ENCODE assay signal across 10 mouse cellular contexts in the genomic region with DNA sequence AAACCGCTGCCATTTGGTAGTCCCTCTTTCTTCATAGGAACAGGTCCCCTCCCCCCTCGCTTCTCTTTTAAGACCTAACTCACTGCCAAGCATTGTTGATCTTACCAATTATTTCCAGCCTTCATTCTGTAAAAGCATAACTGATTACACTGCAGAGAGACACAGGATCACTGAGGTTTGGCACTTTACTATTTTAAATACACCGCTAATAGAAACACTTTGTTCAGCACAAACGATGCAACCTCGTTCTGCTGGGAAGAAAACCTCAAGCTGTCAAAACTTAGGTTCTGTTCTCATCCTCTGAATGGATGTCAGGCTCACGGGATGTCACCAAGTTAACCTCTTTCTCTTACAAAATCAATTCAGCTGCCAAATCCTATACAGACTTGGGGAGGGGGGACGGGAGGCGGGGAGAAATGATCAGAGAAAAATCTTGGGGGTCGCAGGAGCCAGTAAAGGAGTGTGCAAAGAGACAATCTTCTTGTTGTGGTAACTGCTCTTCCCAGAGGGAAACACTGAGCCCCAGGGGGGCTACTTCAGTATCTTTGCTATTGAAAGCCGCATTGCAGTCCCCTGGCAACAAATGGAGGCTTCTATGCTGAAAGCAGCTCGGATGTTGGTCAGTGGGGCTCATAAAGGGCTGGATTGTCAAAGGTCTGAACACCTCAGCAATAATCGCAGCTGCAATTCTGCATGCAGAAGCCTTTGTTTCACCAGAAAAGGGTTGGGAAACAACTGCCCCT. TPM values are rescaled to one million over a fixed set of nuclear protein-coding genes. Genes with fewer than 3 reads are reported as not detected.
DNase-seq lines count a peak whose midpoint lies in the region; ATAC-seq lines count a peak whose summit lies in the region.
"Had no signal": no experiment of that assay in that cellular context is flagged by ENCODE, and none has a peak within 500 bp of the region (broad histone marks: within the 10 kb centered on the region; RNA-seq: fewer than 3 reads in every experiment).

No protein-coding gene starts in this region.

- H3K36me3 ChIP-seq in embryonic facial prominence, embryonic 15.5 days, result no peaks in the 10 kb centered on the region
- H3K36me3 ChIP-seq in liver, embryonic 12.5 days, result no peaks in the 10 kb centered on the region

- DNase-seq in frontal cortex, postnatal 36 days (ENCODE audit: low spot score in 2 of 2), result peak; percentile 3 to 4
- no peak for DNase-seq in frontal cortex, postnatal 25 days (ENCODE audit: low spot score in 2 of 2)
- DNase-seq in ES-CJ7 (ENCODE audit: low read depth, low spot score) (peak; percentile 18), adipocyte (ENCODE audit: low spot score) (no peak)
- no peak for DNase-seq in urinary bladder, postnatal 4 days (ENCODE audit: low spot score in 2 of 2)
- no peak for DNase-seq in B cell, adult 2 months

- no peaks in the 10 kb centered on the region for H3K27me3 ChIP-seq in embryonic facial prominence, embryonic 15.5 days
- peaks cover 10% of the 10 kb centered on the region for H3K27me3 ChIP-seq in liver, embryonic 12.5 days (replicated peaks)
- H3K27me3 ChIP-seq: CH12.LX had no signal

- H3K4me3 ChIP-seq in embryonic facial prominence, embryonic 15.5 days (replicated peaks), result peak overlapping the region; percentile 15
- H3K4me3 ChIP-seq in liver, embryonic 12.5 days, result no peak overlapping the region
- H3K4me3 ChIP-seq: myocyte had no signal

- H3K27ac ChIP-seq in embryonic facial prominence, embryonic 15.5 days (replicated peaks), result no peak overlapping the region
- no peak overlapping the region for H3K27ac ChIP-seq in liver, embryonic 12.5 days

- H3K9ac ChIP-seq in embryonic facial prominence, embryonic 15.5 days, result no peak overlapping the region
- H3K9ac ChIP-seq in liver, embryonic 12.5 days, result no peak overlapping the region

- 3% methylated on average over 12 of the region's 12 CpGs for WGBS in embryonic facial prominence, embryonic 15.5 days
- WGBS in liver, embryonic 12.5 days (ENCODE audit: insufficient replicate concordance), result 18% methylated on average over 12 of the region's 12 CpGs

- H3K9me3 ChIP-seq in embryonic facial prominence, embryonic 15.5 days (replicated peaks), result no peaks in the 10 kb centered on the region
- no peaks in the 10 kb centered on the region for H3K9me3 ChIP-seq in liver, embryonic 12.5 days (replicated peaks)

- H3K4me2 ChIP-seq in embryonic facial prominence, embryonic 15.5 days (replicated peaks), result peak overlapping the region; percentile 41
- peak overlapping the region; percentile 16 for H3K4me2 ChIP-seq in liver, embryonic 12.5 days

- H3K4me1 ChIP-seq in embryonic facial prominence, embryonic 15.5 days, result peaks cover 3% of the 10 kb centered on the region; the same call in 1 of the 2 replicates
- H3K4me1 ChIP-seq in liver, embryonic 12.5 days, result no peaks in the 10 kb centered on the region

- no peak; the same call in 1 of the 2 replicates for ATAC-seq in embryonic facial prominence, embryonic 15.5 days (ENCODE audit: insufficient number of reproducible peaks, low FRiP score, low TSS enrichment, low read depth)
- ATAC-seq in liver, embryonic 12.5 days, result no peak

RNA-seq across cellular contexts. Expression of gene Zmynd11, which starts 30.9 kb away (rescaled TPM):
- polyA plus RNA-seq in embryonic facial prominence, embryonic 15.5 days (2015; fragmentation: Nextera tagmentation; extraction: Ambion mirVana), result 112 and 117 TPM in 2 replicates
- polyA plus RNA-seq in liver, embryonic 12.5 days (2016; fragmentation: Nextera tagmentation; extraction: Ambion mirVana), result 39.5 and 41.5 TPM in 2 replicates

Comparison
In these comparisons a context has a peak if more than half of its experiments do, and no peak if none do; other contexts are left out.
1. DNase-seq: peak in frontal cortex, postnatal 36 days (2 of 2) and ES-CJ7 (single experiment); none in frontal cortex, postnatal 25 days (0 of 2), adipocyte (single experiment), urinary bladder, postnatal 4 days (0 of 2) and B cell, adult 2 months (0 of 2).